Mouse (Mus musculus) cerebellum, postnatal 25 days (tissue): ENCODE results near the gene 1700088E04Rik.

ENCODE experiments used
- DNase-seq, 2 experiments: peaks; one replicate each; pipeline ENCODE4 v3.0.0; 2021; ENCODE audit warnings: mixed read lengths in 2 of 2

The 1700088E04Rik gene

GRCm38 (mm10) chr15:79130782-79131181 lies 10.3 kb downstream of the 1700088E04Rik start:
- peak; percentile 40 to 54 for DNase-seq

GRCm38 (mm10) chr15:79129311-79129710 lies 11.7 kb downstream of the 1700088E04Rik start:
- no peak for DNase-seq

- DNase-seq = no peak
Observed at GRCm38 (mm10) chr15:79128208-79128607, 12.8 kb downstream of the 1700088E04Rik start.

- DNase-seq = no peak
Observed at GRCm38 (mm10) chr15:79127101-79127500, 14.0 kb downstream of the 1700088E04Rik start.

- peak; percentile 67 to 74 for DNase-seq
Observed at GRCm38 (mm10) chr15:79126217-79126932, 14.7 kb downstream of the 1700088E04Rik start.

- DNase-seq = no peak
Observed at GRCm38 (mm10) chr15:79124331-79124875, 16.6 kb downstream of the 1700088E04Rik start.

- DNase-seq = no peak
Observed at GRCm38 (mm10) chr15:79123751-79124150, 17.3 kb downstream of the 1700088E04Rik start.

GRCm38 (mm10) chr15:79122546-79122945 lies 18.5 kb downstream of the 1700088E04Rik start:
- no peak for DNase-seq

- no peak for DNase-seq
Observed at GRCm38 (mm10) chr15:79122119-79122518, 18.9 kb downstream of the 1700088E04Rik start.

GRCm38 (mm10) chr15:79119491-79119890 lies 21.6 kb downstream of the 1700088E04Rik start:
- DNase-seq = no peak

- no peak for DNase-seq
Observed at GRCm38 (mm10) chr15:79115276-79115675, 25.8 kb downstream of the 1700088E04Rik start.

GRCm38 (mm10) chr15:79111774-79112173 lies 29.3 kb downstream of the 1700088E04Rik start:
- DNase-seq = no peak

GRCm38 (mm10) chr15:79110528-79110927 lies 30.5 kb downstream of the 1700088E04Rik start:
- DNase-seq = no peak

GRCm38 (mm10) chr15:79110031-79110430 lies 31.0 kb downstream of the 1700088E04Rik start:
- no peak for DNase-seq

GRCm38 (mm10) chr15:79109321-79109934 lies 31.6 kb downstream of the 1700088E04Rik start:
- DNase-seq = no peak

GRCm38 (mm10) chr15:79108421-79109320 lies 32.4 kb downstream of the 1700088E04Rik start, which contains the start of gene Micall1:
Micall1 (plus strand) TSS chr15:79108898.
- DNase-seq = peak; percentile 88 to 89

GRCm38 (mm10) chr15:79107966-79108365 lies 33.1 kb downstream of the 1700088E04Rik start:
- DNase-seq = no peak

- no peak for DNase-seq
Observed at GRCm38 (mm10) chr15:79105804-79106203, 35.2 kb downstream of the 1700088E04Rik start.

GRCm38 (mm10) chr15:79103264-79103663 lies 37.8 kb downstream of the 1700088E04Rik start:
- no peak for DNase-seq

GRCm38 (mm10) chr15:79101531-79101930 lies 39.5 kb downstream of the 1700088E04Rik start:
- DNase-seq = no peak

GRCm38 (mm10) chr15:79100391-79100790 lies 40.7 kb downstream of the 1700088E04Rik start:
- no peak for DNase-seq

GRCm38 (mm10) chr15:79099456-79099855 lies 41.6 kb downstream of the 1700088E04Rik start:
- no peak for DNase-seq

- DNase-seq = no peak
Observed at GRCm38 (mm10) chr15:79098868-79099267, 42.2 kb downstream of the 1700088E04Rik start.
